Mouse (Mus musculus): ENCODE results near the gene Limch1. TPM values are rescaled to one million over a fixed set of nuclear protein-coding genes. Genes with fewer than 3 reads are reported as not detected.

The Limch1 gene
- polyA plus RNA-seq, 1 experiment from 2014 or later: 33.2 TPM

- Histone ChIP-seq H3K4me3 (no peak overlapping the region), H3K27ac (replicated peaks) (peak overlapping the region; percentile 70), H3K27me3 (ENCODE audit: low read depth, poor library complexity, severe bottlenecking) (peaks cover 26% of the 10 kb centered on the region; the same call in 1 of the 2 replicates), H3K9me3 (replicated peaks) (no peaks in the 10 kb centered on the region), H3K4me1 (peaks cover 55% of the 10 kb centered on the region), H3K36me3 (no peaks in the 10 kb centered on the region)
- no peak for DNase-seq (ENCODE audit: low spot score)
- WGBS: 72% methylated on average over 9 of the region's 9 CpGs
These were observed 23.0 kb upstream of the Limch1 start for GRCm38 (mm10) chr5:66722586-66722985.

GRCm38 (mm10) chr5:66723037-66723436, 22.6 kb upstream of the Limch1 start:
- 55% methylated on average over 4 of the region's 4 CpGs for WGBS
- DNase-seq (ENCODE audit: low spot score): no peak
- Histone ChIP-seq H3K27me3 (ENCODE audit: low read depth, poor library complexity, severe bottlenecking) (peaks cover 21% of the 10 kb centered on the region; the same call in 1 of the 2 replicates), H3K4me1 (peaks cover 51% of the 10 kb centered on the region), H3K27ac (replicated peaks) (peak overlapping the region; percentile 70), H3K36me3 (no peaks in the 10 kb centered on the region), H3K4me3 (no peak overlapping the region), H3K9me3 (replicated peaks) (no peaks in the 10 kb centered on the region)

GRCm38 (mm10) chr5:66723626-66724025, 22.0 kb upstream of the Limch1 start:
- DNase-seq (ENCODE audit: low spot score): no peak
- no peak overlapping the region for H3K27ac ChIP-seq (replicated peaks)
- H3K4me1 ChIP-seq: peaks cover 45% of the 10 kb centered on the region
- H3K36me3 ChIP-seq: no peaks in the 10 kb centered on the region
- H3K9me3 ChIP-seq (replicated peaks): no peaks in the 10 kb centered on the region
- 82% methylated on average over 3 of the region's 3 CpGs for WGBS
- peaks cover 20% of the 10 kb centered on the region; the same call in 1 of the 2 replicates for H3K27me3 ChIP-seq (ENCODE audit: low read depth, poor library complexity, severe bottlenecking)
- no peak overlapping the region for H3K4me3 ChIP-seq

GRCm38 (mm10) chr5:66729306-66729705, 16.3 kb upstream of the Limch1 start:
- Histone ChIP-seq H3K27ac (replicated peaks) (no peak overlapping the region), H3K27me3 (ENCODE audit: low read depth, poor library complexity, severe bottlenecking) (peaks cover 10% of the 10 kb centered on the region; the same call in 1 of the 2 replicates), H3K4me1 (peaks cover 17% of the 10 kb centered on the region), H3K36me3 (no peaks in the 10 kb centered on the region), H3K4me3 (no peak overlapping the region), H3K9me3 (replicated peaks) (no peaks in the 10 kb centered on the region)
- 94% methylated on average over 4 of the region's 4 CpGs for WGBS
- DNase-seq (ENCODE audit: low spot score): no peak

- no peaks in the 10 kb centered on the region for H3K9me3 ChIP-seq (replicated peaks)
- no peaks in the 10 kb centered on the region for H3K36me3 ChIP-seq
- peaks cover 17% of the 10 kb centered on the region for H3K4me1 ChIP-seq
- 38% methylated on average over 11 of the region's 11 CpGs for WGBS
- H3K27ac ChIP-seq (replicated peaks): peak overlapping the region; percentile 74
- H3K4me3 ChIP-seq: peak overlapping the region; percentile 23
- DNase-seq (ENCODE audit: low spot score): peak; percentile 68
- H3K27me3 ChIP-seq (ENCODE audit: low read depth, poor library complexity, severe bottlenecking): 0 out of 2 replicates have a peak, but pooled peaks cover 3% of the 10 kb centered on the region
These were observed 14.9 kb upstream of the Limch1 start for GRCm38 (mm10) chr5:66730621-66731301.

- no peak for DNase-seq (ENCODE audit: low spot score)
- Histone ChIP-seq H3K4me1 (peaks cover 17% of the 10 kb centered on the region), H3K27me3 (ENCODE audit: low read depth, poor library complexity, severe bottlenecking) (0 out of 2 replicates have a peak, but pooled peaks cover under 1% of the 10 kb centered on the region), H3K9me3 (replicated peaks) (no peaks in the 10 kb centered on the region), H3K4me3 (0 out of 2 replicates have a peak overlapping the region, but pooled peaks have one; percentile 23), H3K36me3 (no peaks in the 10 kb centered on the region), H3K27ac (replicated peaks) (peak overlapping the region; percentile 74)
- 68% methylated on average over 1 of the region's 1 CpGs for WGBS
These were observed 14.3 kb upstream of the Limch1 start for GRCm38 (mm10) chr5:66731302-66731697.

- WGBS: 96% methylated on average over 1 of the region's 1 CpGs
- H3K4me1 ChIP-seq: peaks cover 17% of the 10 kb centered on the region
- no peaks in the 10 kb centered on the region for H3K36me3 ChIP-seq
- DNase-seq (ENCODE audit: low spot score): no peak
- H3K4me3 ChIP-seq: no peak overlapping the region
- no peak overlapping the region for H3K27ac ChIP-seq (replicated peaks)
- no peaks in the 10 kb centered on the region for H3K27me3 ChIP-seq (ENCODE audit: low read depth, poor library complexity, severe bottlenecking)
- H3K9me3 ChIP-seq (replicated peaks): no peaks in the 10 kb centered on the region
These were observed 12.1 kb upstream of the Limch1 start for GRCm38 (mm10) chr5:66733556-66733955.

GRCm38 (mm10) chr5:66739376-66739775, 6.3 kb upstream of the Limch1 start:
- H3K27ac ChIP-seq (replicated peaks): no peak overlapping the region
- peaks cover 18% of the 10 kb centered on the region for H3K27me3 ChIP-seq (ENCODE audit: low read depth, poor library complexity, severe bottlenecking)

GRCm38 (mm10) chr5:66745996-66746681, 512 bp downstream of the Limch1 start:
- no peaks in the 10 kb centered on the region for H3K36me3 ChIP-seq

More at GRCm38 (mm10) chr5:66739376-66739775, 6.3 kb upstream of the Limch1 start:
- DNase-seq (ENCODE audit: low spot score): no peak
- Histone ChIP-seq H3K9me3 (replicated peaks) (no peaks in the 10 kb centered on the region), H3K36me3 (no peaks in the 10 kb centered on the region), H3K4me1 (no peaks in the 10 kb centered on the region), H3K4me3 (no peak overlapping the region)
- WGBS: 97% methylated on average over 3 of the region's 3 CpGs

GRCm38 (mm10) chr5:66746761-66747160, 1.1 kb downstream of the Limch1 start:
- no peaks in the 10 kb centered on the region for H3K36me3 ChIP-seq
- H3K4me3 ChIP-seq: peak overlapping the region; percentile 68
- peaks cover 53% of the 10 kb centered on the region for H3K4me1 ChIP-seq
- DNase-seq (ENCODE audit: low spot score): no peak
- no peak overlapping the region; the same call in 1 of the 2 replicates for H3K27ac ChIP-seq (replicated peaks)
- no peaks in the 10 kb centered on the region for H3K9me3 ChIP-seq (replicated peaks)
- 2% methylated on average over 11 of the region's 11 CpGs for WGBS
- H3K27me3 ChIP-seq (ENCODE audit: low read depth, poor library complexity, severe bottlenecking): peaks cover 54% of the 10 kb centered on the region

More at GRCm38 (mm10) chr5:66745996-66746681, 512 bp downstream of the Limch1 start:
- peak; percentile 60 for DNase-seq (ENCODE audit: low spot score)
- Histone ChIP-seq H3K27ac (replicated peaks) (peak overlapping the region; percentile 88), H3K27me3 (ENCODE audit: low read depth, poor library complexity, severe bottlenecking) (peaks cover 54% of the 10 kb centered on the region), H3K9me3 (replicated peaks) (no peaks in the 10 kb centered on the region), H3K4me3 (peak overlapping the region; percentile 68), H3K4me1 (peaks cover 47% of the 10 kb centered on the region)
- WGBS: under 1% methylated on average over 42 of the region's 42 CpGs

- WGBS: 4% methylated on average over 10 of the region's 10 CpGs
- peaks cover 53% of the 10 kb centered on the region for H3K4me1 ChIP-seq
- no peaks in the 10 kb centered on the region for H3K9me3 ChIP-seq (replicated peaks)
- DNase-seq (ENCODE audit: low spot score): peak; percentile 44
- peak overlapping the region; percentile 68 for H3K4me3 ChIP-seq
- H3K27me3 ChIP-seq (ENCODE audit: low read depth, poor library complexity, severe bottlenecking): peaks cover 51% of the 10 kb centered on the region
- H3K36me3 ChIP-seq: no peaks in the 10 kb centered on the region
- H3K27ac ChIP-seq (replicated peaks): peak overlapping the region; percentile 46; the same call in 1 of the 2 replicates
These were observed 2.3 kb downstream of the Limch1 start for GRCm38 (mm10) chr5:66747761-66748430.

- DNase-seq (ENCODE audit: low spot score): no peak
- Histone ChIP-seq H3K27ac (replicated peaks) (peak overlapping the region; percentile 46; the same call in 1 of the 2 replicates), H3K27me3 (ENCODE audit: low read depth, poor library complexity, severe bottlenecking) (peaks cover 44% of the 10 kb centered on the region), H3K4me3 (no peak overlapping the region), H3K4me1 (peaks cover 53% of the 10 kb centered on the region), H3K36me3 (no peaks in the 10 kb centered on the region), H3K9me3 (replicated peaks) (no peaks in the 10 kb centered on the region)
- WGBS: 32% methylated on average over 5 of the region's 5 CpGs
These were observed 3.0 kb downstream of the Limch1 start for GRCm38 (mm10) chr5:66748448-66749115.

Data from midbrain, embryonic 10.5 days (tissue).